Mouse (Mus musculus): ENCODE results near the gene Srgn.

- TF ChIP-seq EP300 (IDR thresholded peaks at IDR 0.05; ENCODE audit: insufficient read depth, low read depth, low read length) (no peak), POLR2A (IDR thresholded peaks at IDR 0.05; ENCODE audit: insufficient read depth, low read length) (no peak), CTCF (IDR thresholded peaks at IDR 0.05; ENCODE audit: low read depth, low read length) (no peak)
These were observed 14.4 kb downstream of the Srgn start for GRCm38 (mm10) chr10:62512855-62513254.
